Mouse (Mus musculus) forebrain, embryonic 12.5 days (tissue): ENCODE results near the gene Nlrp3. TPM values are rescaled to one million over a fixed set of nuclear protein-coding genes. Genes with fewer than 3 reads are reported as not detected.
"Not testable (repeated sequence)": the region's sequence is repeated elsewhere in the genome, so short reads cannot be mapped to it uniquely, and the experiment has no call there.

Source experiments
- ATAC-seq: fragments of 200-750 bp; cut with Nextera tagmentation; 2 replicates; pipeline ENCODE4 v1.8.0; 2017; ENCODE audit warnings: moderate TSS enrichment; ENCODE audit not compliant: low FRiP score
- H3K27ac ChIP-seq: fragments of 300-500 bp; sonication (generic); 2 replicates; pipeline ENCODE4 v1.5.1; 2016; ENCODE audit warnings: mild to moderate bottlenecking
- H3K27me3 ChIP-seq: fragments of 300-500 bp; sonication (generic); 2 replicates; pipeline ENCODE4 v1.6.1; 2016; ENCODE audit warnings: mild to moderate bottlenecking
- H3K36me3 ChIP-seq: fragments of 300-500 bp; sonication (generic); replicated peaks from 2 replicates; pipeline ENCODE4 v1.6.1; 2016; ENCODE audit warnings: mild to moderate bottlenecking
- H3K4me1 ChIP-seq: fragments of 300-500 bp; sonication (generic); 2 replicates; pipeline ENCODE4 v1.6.1; 2016
- H3K4me2 ChIP-seq: fragments of 300-500 bp; sonication (generic); 2 replicates; pipeline ENCODE4 v1.6.1; 2016; ENCODE audit warnings: mild to moderate bottlenecking, moderate library complexity
- H3K4me3 ChIP-seq: fragments of 300-500 bp; sonication (generic); replicated peaks from 2 replicates; pipeline ENCODE4 v1.5.1; 2016; ENCODE audit warnings: mild to moderate bottlenecking
- H3K9ac ChIP-seq: fragments of 300-500 bp; sonication (generic); 2 replicates; pipeline ENCODE4 v1.6.1; 2016; ENCODE audit warnings: mild to moderate bottlenecking
- H3K9me3 ChIP-seq: fragments of 300-500 bp; sonication (generic); 2 replicates; pipeline ENCODE4 v1.6.1; 2016
- WGBS: fragments of 180-500 bp; shearing (Covaris S2); methylation state at CpG from one replicate; pipeline ENCODE4 v1.1.7; 2016; 5-methylcytosine and 5-hydroxymethylcytosine counted together
- polyA plus RNA-seq: library from polyadenylated mRNA; unstranded; fragments of >200 nt; fragmentation: Nextera tagmentation; extraction: Ambion mirVana; gene quantifications from 2 replicates; pipeline ENCODE4 v1.2.1, GENCODE M21; 2016

Nlrp3 gene
- polyA plus RNA-seq, 1 experiment from 2014 or later: not detected

DNA sequence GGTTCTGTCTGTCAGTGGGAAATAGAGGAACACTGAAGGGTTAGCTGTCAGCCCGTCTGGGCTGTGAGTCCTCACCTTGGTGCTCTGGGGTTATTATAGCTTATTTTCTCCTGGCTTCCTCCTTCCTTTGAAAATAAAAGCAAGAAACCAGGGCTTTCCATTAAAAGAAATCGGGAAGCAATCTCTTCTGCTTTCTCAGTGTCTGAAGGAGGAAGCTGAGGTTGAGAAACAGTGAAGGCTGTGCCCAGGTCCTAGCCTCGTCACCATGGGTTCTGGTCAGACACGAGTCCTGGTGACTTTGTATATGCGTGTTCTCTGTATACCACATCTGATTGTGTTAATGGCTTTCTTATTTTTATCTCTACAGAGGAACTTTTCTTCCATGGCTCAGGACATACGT lies 1.1 kb downstream of the Nlrp3 start:
- H3K4me2 ChIP-seq: no peak overlapping the region
- whole genome bisulfite sequencing: 87% methylated on average over 6 of the region's 6 CpGs
- H3K27me3 ChIP-seq: no peaks in the 10 kb centered on the region
- no peak overlapping the region for H3K27ac ChIP-seq
- H3K4me1 ChIP-seq: no peaks in the 10 kb centered on the region
- no peak overlapping the region for H3K4me3 ChIP-seq
- ATAC-seq: no peak
- H3K9me3 ChIP-seq: no peaks in the 10 kb centered on the region
- no peaks in the 10 kb centered on the region for H3K36me3 ChIP-seq
- H3K9ac ChIP-seq: no peak overlapping the region

DNA sequence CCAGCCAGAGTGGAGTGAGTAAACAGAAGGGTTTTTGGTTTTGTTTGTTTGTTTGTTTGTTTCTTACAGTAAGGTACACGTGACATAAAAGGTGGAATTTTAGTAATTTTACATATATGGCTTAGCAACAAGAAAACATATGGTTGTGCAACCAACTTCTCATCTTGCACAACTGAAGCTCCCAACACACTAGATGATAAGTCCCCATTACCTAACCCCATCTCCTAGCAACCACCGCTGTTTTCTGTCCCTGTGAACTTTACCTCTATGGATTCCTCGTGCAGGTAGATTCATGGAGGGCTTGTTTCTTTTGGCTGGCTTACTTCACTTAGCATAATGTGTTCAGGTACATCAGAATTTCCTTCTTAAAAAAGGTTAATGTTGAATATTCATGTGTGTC lies 2.0 kb downstream of the Nlrp3 start:
- WGBS: 91% methylated on average over 3 of the region's 3 CpGs
- no peak overlapping the region for H3K4me2 ChIP-seq
- no peaks in the 10 kb centered on the region for H3K4me1 ChIP-seq
- H3K4me3 ChIP-seq: no peak overlapping the region
- H3K9me3 ChIP-seq: no peaks in the 10 kb centered on the region
- H3K9ac ChIP-seq: no peak overlapping the region
- H3K36me3 ChIP-seq: no peaks in the 10 kb centered on the region
- H3K27me3 ChIP-seq: no peaks in the 10 kb centered on the region
- no peak for ATAC-seq
- no peak overlapping the region for H3K27ac ChIP-seq

DNA sequence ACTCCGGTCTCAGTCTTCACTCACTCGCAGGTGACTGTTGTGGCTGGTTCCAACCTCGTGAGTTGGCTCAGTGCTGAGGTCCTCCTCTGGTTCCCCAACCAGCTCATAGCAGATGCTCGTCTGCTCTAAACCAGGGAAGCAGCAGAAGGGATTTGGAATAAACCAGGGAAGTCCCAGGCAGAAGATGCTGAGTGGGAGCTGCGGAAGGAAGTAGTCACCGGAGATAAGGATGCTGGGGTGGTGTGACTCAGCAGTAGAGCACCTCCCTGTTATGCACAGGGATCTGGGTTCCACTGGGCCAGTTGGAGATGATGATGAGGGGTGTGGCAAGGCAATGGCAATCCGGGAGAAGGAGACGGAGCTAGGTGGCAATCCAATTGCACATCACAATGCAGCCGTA lies 2.6 kb downstream of the Nlrp3 start:
- ATAC-seq: no peak
- no peaks in the 10 kb centered on the region for H3K27me3 ChIP-seq
- H3K4me3 ChIP-seq: no peak overlapping the region
- no peak overlapping the region for H3K9ac ChIP-seq
- no peaks in the 10 kb centered on the region for H3K4me1 ChIP-seq
- WGBS: 86% methylated on average over 9 of the region's 9 CpGs
- no peak overlapping the region for H3K4me2 ChIP-seq
- no peaks in the 10 kb centered on the region for H3K9me3 ChIP-seq
- no peaks in the 10 kb centered on the region for H3K36me3 ChIP-seq
- H3K27ac ChIP-seq: no peak overlapping the region

DNA sequence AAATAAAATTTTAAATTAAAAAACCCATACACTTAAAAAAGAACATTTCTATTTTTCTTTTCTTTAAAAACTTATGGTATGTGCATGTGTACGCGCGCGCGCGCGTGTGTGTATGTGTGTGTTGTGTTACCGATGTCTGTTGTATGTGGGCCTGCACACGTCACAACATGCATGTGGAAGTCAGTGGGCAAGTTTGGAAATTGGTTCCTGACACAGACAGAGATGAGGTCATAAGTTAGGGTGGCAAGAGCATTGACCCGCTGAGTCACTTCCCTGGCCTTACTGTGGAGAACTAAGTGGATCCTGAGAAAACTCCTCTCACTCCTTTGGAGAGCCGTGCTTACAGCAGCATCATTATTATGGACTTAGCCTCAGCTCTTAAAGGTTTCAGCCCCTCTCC lies 12.8 kb downstream of the Nlrp3 start:
- Histone ChIP-seq H3K4me3 (no peak overlapping the region), H3K4me2 (no peak overlapping the region), H3K36me3 (no peaks in the 10 kb centered on the region), H3K27me3 (no peaks in the 10 kb centered on the region), H3K27ac (no peak overlapping the region), H3K4me1 (no peaks in the 10 kb centered on the region), H3K9ac (no peak overlapping the region), H3K9me3 (no peaks in the 10 kb centered on the region)
- WGBS: 93% methylated on average over 11 of the region's 11 CpGs
- ATAC-seq: no peak

DNA sequence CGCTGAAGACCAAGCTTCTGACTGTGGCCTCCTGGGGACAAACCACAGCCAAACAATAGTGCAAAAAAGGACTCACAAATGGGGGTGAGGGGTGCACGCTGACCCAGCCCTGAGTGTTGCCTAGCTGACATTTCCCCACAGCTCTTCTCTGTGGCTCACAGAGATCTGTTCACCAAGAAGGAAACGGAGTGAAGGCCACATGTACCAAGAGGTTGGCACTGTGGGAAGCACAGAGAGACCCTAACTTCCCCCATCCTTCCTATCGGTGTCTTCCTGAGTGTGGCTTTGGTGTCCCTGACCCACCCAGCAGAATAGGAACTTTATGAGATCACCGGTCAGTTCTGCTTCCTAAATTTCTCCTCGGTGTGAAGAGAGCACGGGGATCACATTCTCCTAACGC lies 13.2 kb downstream of the Nlrp3 start:
- ATAC-seq: no peak
- whole genome bisulfite sequencing: 79% methylated on average over 8 of the region's 8 CpGs
- Histone ChIP-seq H3K4me3 (no peak overlapping the region), H3K36me3 (no peaks in the 10 kb centered on the region), H3K4me1 (no peaks in the 10 kb centered on the region), H3K27ac (no peak overlapping the region), H3K4me2 (no peak overlapping the region), H3K9me3 (no peaks in the 10 kb centered on the region), H3K9ac (no peak overlapping the region), H3K27me3 (no peaks in the 10 kb centered on the region)

DNA sequence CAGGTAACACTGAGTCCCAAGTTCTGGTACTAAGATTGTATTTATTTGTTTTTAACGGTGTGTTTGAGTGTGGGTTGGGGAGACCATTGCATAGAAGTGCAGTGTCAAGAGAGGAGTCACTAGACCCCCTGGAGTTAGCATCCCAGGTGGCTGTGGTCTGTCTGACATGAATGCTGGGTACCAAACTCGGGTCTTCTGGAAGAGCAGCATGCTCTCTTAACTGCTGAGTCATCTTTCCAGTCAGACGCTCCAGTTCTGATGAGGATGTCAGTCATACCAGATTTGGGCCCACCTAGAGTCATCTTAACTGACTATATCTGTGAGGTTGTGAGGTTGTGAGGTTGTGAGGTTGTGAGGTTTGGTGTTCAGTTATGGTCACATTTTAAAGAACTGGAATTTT lies 19.5 kb downstream of the Nlrp3 start:
- no peak overlapping the region for H3K27ac ChIP-seq
- ATAC-seq: no peak
- H3K4me2 ChIP-seq: no peak overlapping the region
- H3K9me3 ChIP-seq: no peaks in the 10 kb centered on the region
- no peaks in the 10 kb centered on the region for H3K36me3 ChIP-seq
- no peaks in the 10 kb centered on the region for H3K27me3 ChIP-seq
- no peak overlapping the region for H3K4me3 ChIP-seq
- H3K9ac ChIP-seq: no peak overlapping the region
- no peaks in the 10 kb centered on the region for H3K4me1 ChIP-seq
- WGBS: 77% methylated on average over 3 of the region's 3 CpGs

DNA sequence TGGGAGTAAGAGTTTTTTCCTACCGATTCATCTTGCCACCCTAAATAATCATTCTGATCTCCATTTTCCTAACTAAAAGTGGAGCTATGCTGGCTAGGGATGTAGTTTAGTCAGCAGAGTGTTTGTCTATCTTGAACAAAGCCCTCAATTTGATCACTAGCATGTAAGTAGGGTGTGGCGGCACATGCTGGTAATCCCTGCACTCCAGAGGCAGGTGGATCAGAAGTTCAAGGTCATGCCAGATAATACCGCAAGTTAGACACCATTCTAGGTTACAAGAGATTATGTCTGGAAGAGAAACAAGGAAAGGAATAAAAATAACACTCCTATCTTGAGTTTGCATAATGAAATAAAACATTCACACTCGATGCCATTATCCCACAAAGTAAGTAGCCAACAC lies 21.0 kb downstream of the Nlrp3 start:
- no peak overlapping the region for H3K4me2 ChIP-seq

DNA sequence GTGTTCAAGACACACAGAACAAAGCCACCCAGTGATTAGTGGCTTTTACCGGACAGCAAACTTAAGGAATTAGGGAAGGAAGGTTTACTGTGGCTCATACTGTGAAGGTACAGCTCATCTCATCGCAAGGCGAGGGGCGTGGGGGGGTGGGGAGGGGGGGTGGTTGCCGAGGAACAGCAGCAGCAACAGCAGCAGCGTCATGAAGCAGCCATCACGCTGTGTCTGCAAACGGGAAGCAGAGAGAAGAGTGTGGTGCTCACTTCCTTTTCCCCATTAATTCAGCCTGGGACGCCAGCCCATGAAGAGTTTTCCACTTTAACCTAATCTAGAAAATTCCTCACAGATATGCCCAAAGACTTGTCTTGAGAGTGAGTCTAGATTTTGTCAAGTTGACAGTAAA lies 21.5 kb downstream of the Nlrp3 start:
- no peak for ATAC-seq
- no peak overlapping the region for H3K27ac ChIP-seq

More for the DNA sequence above, 21.0 kb downstream of the Nlrp3 start:
- 92% methylated on average over 4 of the region's 4 CpGs for WGBS
- no peaks in the 10 kb centered on the region for H3K27me3 ChIP-seq
- H3K4me3 ChIP-seq: no peak overlapping the region
- H3K9ac ChIP-seq: no peak overlapping the region
- H3K36me3 ChIP-seq: no peaks in the 10 kb centered on the region
- no peak for ATAC-seq
- H3K4me1 ChIP-seq: no peaks in the 10 kb centered on the region
- H3K9me3 ChIP-seq: no peaks in the 10 kb centered on the region
- no peak overlapping the region for H3K27ac ChIP-seq

DNA sequence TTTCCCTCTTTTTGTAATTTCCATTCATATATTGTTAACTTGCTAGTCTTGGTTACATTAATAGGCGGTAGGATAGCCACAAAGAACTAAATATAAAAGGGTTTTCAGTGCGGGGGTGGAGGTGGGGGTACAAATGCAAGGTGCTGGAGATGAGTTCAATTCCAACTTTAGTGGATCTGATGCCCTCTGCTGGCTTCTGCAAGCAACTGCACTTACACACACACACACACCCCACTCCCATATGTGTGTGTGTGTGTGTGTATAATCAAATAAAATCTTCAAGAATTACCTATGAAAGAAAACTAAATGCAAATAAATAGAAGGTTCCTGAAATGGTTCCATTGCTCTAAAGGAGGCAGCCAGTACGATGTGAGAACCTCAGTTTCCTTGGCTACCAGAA lies 27.9 kb downstream of the Nlrp3 start:
- H3K27ac ChIP-seq: no peak overlapping the region
- no peak overlapping the region for H3K4me2 ChIP-seq
- no peak overlapping the region for H3K9ac ChIP-seq
- peaks cover 4% of the 10 kb centered on the region; the same call in 1 of the 2 replicates for H3K27me3 ChIP-seq
- WGBS: 61% methylated on average over 3 of the region's 3 CpGs
- H3K4me1 ChIP-seq: no peaks in the 10 kb centered on the region
- H3K9me3 ChIP-seq: no peaks in the 10 kb centered on the region
- H3K4me3 ChIP-seq: no peak overlapping the region
- H3K36me3 ChIP-seq: no peaks in the 10 kb centered on the region
- no peak for ATAC-seq

More for the DNA sequence above, 21.5 kb downstream of the Nlrp3 start:
- Histone ChIP-seq H3K9me3 (no peaks in the 10 kb centered on the region), H3K4me2 (no peak overlapping the region), H3K4me3 (no peak overlapping the region), H3K36me3 (no peaks in the 10 kb centered on the region), H3K4me1 (no peaks in the 10 kb centered on the region), H3K27me3 (no peaks in the 10 kb centered on the region), H3K9ac (no peak overlapping the region)
- WGBS: 74% methylated on average over 9 of the region's 9 CpGs

DNA sequence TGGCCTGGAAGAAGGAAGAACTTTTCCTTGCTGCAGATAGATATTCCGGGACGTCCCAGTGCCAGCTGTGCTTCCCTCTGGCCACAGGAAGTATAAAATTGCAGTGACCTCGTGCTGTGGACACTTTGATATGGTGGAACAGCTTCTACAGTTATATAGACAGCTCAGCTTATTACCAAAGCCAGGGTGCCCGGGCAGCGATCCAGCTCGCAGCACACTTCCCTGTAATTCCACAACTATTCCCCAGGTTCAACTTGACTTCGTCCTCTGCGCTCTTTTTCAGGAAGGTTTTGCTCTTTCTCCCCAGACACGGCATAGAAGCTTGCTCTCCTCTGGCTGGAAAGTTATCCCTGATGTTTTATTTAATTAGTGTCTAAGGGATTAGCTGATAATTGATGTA lies 34.4 kb downstream of the Nlrp3 start:
- Histone ChIP-seq H3K9ac (no peak overlapping the region), H3K9me3 (no peaks in the 10 kb centered on the region), H3K27me3 (peaks cover 7% of the 10 kb centered on the region; the same call in 1 of the 2 replicates), H3K36me3 (no peaks in the 10 kb centered on the region), H3K4me1 (no peaks in the 10 kb centered on the region), H3K4me2 (no peak overlapping the region), H3K27ac (no peak overlapping the region), H3K4me3 (no peak overlapping the region)
- WGBS: 73% methylated on average over 9 of the region's 9 CpGs
- no peak for ATAC-seq

DNA sequence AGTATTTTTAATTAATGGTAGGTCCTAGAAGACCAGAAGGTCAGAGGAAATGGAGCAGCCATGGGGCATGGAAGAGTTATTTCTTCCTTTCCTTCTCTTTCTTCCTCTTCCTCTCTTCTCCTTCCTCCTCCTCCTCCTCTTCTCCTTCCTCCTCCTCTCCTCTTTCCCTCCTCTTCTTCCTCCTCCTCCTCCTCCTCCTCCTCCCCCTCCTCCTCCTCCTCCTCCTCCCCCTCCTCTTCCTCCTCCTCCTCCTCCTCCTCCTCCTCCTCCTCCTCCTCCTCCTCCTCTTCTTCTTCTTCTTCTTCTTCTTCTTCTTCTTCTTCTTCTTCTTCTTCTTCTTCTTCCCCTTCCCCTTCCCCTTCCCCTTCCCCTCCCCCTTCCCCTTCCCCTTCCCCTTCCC lies 34.8 kb downstream of the Nlrp3 start, which contains the start of gene Olfr222:
TSS of gene Olfr222 (minus strand) at position 101 of the 400 bp plus-strand sequence.
- not testable (repeated sequence) for H3K4me3 ChIP-seq, H3K4me2 ChIP-seq, ATAC-seq, H3K27ac ChIP-seq, H3K27me3 ChIP-seq, H3K9me3 ChIP-seq, H3K4me1 ChIP-seq, H3K9ac ChIP-seq, H3K36me3 ChIP-seq

DNA sequence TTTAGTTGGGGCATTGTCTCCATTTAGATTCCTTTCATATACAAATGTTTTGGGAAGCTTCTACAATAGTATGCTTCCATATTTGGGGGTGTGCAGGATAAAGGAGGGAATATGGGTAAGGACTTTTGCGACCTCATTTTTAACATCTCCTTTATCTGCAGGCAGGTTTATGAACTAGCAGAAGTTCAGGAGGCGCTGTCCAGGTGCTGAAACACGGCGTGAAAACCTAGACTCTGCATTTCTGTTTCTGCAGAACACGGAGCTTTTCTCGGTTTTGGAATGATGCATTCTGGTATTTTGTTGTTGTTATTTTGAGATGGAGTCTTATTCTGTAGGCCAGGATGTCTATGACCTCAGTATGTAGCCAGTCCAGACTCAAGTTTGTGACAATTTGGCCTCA lies 43.2 kb downstream of the Nlrp3 start:
- no peak for ATAC-seq
- Histone ChIP-seq H3K4me2 (no peak overlapping the region), H3K27me3 (no peaks in the 10 kb centered on the region), H3K9ac (no peak overlapping the region), H3K36me3 (no peaks in the 10 kb centered on the region), H3K27ac (no peak overlapping the region), H3K4me1 (no peaks in the 10 kb centered on the region), H3K4me3 (no peak overlapping the region), H3K9me3 (no peaks in the 10 kb centered on the region)
- 40% methylated on average over 6 of the region's 6 CpGs for WGBS

DNA sequence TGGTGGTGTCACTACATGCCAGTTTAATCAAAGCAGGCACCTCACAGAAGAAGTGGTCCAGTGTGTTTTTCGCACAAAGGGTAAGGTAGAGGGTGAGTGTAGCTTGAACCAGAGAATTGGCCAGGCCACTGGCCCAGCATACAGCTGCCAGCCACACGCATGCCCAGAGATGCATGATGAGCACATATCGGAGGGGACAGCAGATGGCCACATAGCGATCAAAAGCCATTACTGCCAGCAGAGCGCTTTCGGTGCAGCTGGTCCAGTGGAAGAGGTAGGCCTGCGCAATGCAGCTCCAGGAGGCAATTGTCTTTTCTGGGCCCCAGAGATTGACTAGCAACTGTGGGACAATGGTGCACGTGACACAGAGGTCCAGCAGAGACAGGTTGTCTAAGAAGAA lies 48.1 kb downstream of the Nlrp3 start:
- no peak overlapping the region for H3K9ac ChIP-seq
- no peaks in the 10 kb centered on the region for H3K9me3 ChIP-seq
- no peak overlapping the region for H3K27ac ChIP-seq
- H3K4me1 ChIP-seq: no peaks in the 10 kb centered on the region
- no peak overlapping the region for H3K4me3 ChIP-seq
- H3K36me3 ChIP-seq: no peaks in the 10 kb centered on the region
- no peaks in the 10 kb centered on the region for H3K27me3 ChIP-seq
- ATAC-seq: no peak
- WGBS: 85% methylated on average over 8 of the region's 8 CpGs
- no peak overlapping the region for H3K4me2 ChIP-seq

DNA sequence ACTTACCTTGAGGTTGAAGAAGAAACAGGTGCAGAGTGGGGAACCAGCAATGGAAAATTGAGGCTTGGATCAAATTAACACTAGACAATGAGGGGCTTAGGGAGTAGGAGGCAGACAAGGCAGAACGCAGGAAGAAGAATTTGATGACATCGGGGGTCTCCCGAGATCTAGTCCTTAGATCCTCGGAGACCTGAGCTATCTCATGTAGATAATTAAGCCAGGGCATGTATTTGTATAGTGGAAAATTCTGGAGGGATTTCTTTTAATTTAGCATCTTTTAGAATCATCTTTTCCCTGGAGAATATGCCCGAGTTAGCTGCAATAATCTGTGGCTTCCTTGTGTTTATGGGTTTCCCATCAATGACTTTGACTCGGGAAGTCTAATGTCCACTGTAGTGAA lies 51.8 kb downstream of the Nlrp3 start, which contains the start of gene Olfr223:
TSS of gene Olfr223 (minus strand) at position 101 of the 400 bp plus-strand sequence.
- Histone ChIP-seq H3K27me3 (no peaks in the 10 kb centered on the region), H3K4me1 (no peaks in the 10 kb centered on the region), H3K9ac (no peak within 1 kb of the TSS), H3K27ac (no peak within 1 kb of the TSS), H3K4me3 (no peak within 1 kb of the TSS), H3K36me3 (no peaks in the 10 kb centered on the region), H3K4me2 (no peak within 1 kb of the TSS), H3K9me3 (no peaks in the 10 kb centered on the region)
- no peak for ATAC-seq
- 86% methylated on average over 6 of the region's 6 CpGs for WGBS
